Mouse (Mus musculus) cerebellum, adult (tissue): ENCODE results near the gene Ntmt1.

ENCODE experiments used
- ATAC-seq: cut with Nextera tagmentation; 2 replicates; pipeline ENCODE4 v1.9.2; 2017; ENCODE audit warnings: mild to moderate bottlenecking, moderate library complexity, mixed read lengths; ENCODE audit not compliant: insufficient number of reproducible peaks, low FRiP score, low TSS enrichment

Ntmt1 gene

DNA sequence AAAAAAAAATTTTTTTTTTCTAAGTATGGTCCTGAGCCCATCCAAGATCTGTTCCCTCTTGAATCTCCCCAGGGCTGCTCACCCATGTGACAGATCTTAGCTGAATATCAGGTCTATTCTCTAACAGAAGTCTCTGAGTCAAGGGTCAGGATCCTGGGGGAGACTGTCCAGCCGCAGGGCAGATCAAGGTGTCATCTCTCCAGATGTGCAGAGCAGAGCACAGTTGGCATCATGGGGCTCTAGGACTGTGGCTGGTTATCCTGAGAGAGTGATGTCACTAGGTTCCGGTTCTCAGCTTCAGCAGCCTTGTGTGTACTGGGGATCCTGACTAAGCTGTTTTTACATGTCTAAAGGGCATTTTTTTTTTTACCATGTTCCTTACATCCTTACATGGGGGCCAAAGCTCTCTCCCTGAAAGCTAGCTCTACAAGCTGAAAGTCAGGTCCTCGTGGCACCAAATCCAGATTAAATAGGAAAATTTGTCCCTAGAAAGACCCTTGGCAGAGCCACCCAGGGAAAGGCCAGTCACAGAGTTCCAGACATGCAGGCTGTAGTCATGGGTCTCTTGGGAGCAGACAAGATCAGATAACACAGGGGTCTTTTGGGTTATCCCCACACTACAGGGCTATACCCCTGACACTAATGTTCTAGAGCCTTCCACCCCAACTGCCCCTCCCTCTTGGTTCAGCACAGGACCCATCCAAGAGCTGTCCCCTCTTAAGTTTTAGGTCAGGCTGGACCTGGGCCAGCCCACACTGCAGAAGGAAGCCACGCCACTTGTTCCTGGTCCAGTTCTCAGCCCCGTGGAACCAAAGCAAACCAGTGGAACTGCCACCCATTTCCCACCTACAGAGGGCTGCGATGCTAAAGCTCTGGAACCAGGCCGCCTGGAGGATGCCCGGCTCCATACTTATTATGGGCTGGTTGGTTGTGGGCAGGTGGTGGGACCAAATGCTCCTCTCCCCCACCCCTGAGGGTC is 25.0 kb upstream of the Ntmt1 start:
- ATAC-seq: no peak

DNA sequence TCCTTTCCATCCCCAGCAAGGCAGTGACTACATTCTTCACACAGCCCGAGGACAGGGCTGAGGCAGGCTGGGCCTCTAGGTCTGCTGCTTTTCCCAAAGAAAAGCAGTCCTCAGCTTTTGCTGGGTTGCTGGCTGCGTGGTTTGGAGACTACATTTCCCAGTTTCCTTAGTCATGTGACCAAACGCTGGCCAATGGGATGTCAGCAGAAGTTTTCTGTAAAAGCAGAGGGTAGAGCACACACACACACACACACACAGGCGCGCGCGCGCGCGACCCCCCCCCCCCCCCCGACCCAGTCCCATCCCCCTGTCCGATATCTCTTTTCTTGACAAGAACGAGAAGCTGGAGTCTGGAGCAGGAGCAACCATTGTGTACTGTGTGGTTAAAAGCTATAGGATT is 24.3 kb upstream of the Ntmt1 start:
- peak; percentile 20; the same call in 1 of the 2 replicates for ATAC-seq

DNA sequence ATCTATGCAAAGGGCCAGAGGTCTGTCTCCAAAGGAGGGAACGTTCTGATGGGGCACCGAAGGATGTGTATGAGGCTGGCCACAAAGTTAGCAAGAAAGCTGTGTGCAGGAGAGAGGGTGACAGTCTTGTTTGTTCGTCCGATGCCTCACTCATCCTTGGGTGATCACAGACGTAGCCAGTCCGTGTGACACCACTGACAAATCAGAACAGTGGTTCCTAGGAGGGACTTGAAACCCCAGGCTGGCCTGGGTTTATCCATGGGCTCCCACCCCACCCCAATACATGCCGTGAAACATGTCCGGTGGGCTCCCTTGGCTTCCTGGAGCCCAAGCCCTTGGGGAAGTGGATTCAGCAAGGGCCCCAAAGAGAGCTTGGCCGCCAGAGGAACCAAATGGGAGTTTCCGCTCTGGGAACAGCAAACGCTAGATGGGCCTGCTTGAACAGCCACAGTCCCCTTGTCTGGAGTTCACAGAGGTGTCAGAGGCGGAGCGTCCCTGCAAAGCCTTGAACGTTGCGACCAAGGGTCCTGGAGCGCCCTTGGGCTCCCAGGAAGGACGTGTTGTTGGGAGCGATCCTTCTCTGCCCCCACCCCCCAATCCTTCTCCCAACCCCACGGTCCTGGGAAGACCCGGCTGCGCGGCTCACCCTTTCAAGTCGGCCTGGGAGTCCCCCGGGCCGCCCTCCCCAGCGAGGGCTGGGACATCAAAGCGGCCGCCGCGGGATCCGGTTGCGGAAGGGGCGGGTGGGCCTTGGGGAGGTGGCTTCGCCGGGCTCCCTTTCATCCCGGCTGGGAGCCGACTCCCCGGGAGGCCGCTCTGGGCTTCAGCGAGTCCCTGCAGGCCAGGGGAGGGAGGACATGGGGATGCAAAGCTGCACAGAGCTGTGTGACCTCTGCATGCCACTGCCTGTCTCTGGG is 23.3 kb upstream of the Ntmt1 start:
- no peak for ATAC-seq

DNA sequence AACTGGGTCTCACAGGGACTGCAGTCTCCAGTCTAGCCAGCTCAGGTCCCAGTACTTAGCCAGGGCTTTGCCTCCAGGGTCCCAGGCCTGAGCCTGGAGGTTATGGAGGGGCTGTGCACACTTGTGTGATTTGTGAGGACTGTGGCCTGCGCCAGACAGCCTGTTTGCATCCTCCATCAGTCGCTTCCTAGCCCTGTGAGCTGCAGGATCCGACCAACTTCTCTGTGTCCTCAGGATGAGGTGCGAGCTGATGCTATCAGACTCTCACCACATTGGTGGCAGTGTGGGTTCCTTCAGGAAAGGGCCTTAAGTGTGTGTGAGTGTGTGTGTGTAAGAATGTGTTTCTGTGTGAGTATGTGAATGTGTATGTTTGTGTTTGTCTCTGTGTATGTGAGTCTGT is 20.2 kb upstream of the Ntmt1 start:
- no peak for ATAC-seq

DNA sequence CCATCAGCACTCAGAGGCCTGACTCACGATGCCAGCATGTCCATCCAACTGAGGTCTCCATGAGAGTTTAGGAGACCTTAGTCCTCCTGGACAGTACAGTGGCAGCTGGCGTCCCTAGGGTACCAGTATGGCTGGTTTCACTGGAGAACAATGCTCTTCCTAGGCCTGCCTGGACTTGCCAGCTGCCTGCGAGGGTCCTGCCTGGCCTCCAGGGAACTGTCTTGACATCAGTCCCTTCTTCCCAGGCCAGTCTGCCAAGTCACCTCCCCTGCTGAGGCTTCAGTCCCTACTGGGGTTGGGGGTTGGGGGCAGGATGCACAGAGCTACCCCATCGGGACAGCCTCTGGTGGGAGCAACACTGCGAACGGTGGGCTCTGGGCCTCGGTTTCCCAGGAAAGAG is 15.6 kb upstream of the Ntmt1 start:
- no peak for ATAC-seq

DNA sequence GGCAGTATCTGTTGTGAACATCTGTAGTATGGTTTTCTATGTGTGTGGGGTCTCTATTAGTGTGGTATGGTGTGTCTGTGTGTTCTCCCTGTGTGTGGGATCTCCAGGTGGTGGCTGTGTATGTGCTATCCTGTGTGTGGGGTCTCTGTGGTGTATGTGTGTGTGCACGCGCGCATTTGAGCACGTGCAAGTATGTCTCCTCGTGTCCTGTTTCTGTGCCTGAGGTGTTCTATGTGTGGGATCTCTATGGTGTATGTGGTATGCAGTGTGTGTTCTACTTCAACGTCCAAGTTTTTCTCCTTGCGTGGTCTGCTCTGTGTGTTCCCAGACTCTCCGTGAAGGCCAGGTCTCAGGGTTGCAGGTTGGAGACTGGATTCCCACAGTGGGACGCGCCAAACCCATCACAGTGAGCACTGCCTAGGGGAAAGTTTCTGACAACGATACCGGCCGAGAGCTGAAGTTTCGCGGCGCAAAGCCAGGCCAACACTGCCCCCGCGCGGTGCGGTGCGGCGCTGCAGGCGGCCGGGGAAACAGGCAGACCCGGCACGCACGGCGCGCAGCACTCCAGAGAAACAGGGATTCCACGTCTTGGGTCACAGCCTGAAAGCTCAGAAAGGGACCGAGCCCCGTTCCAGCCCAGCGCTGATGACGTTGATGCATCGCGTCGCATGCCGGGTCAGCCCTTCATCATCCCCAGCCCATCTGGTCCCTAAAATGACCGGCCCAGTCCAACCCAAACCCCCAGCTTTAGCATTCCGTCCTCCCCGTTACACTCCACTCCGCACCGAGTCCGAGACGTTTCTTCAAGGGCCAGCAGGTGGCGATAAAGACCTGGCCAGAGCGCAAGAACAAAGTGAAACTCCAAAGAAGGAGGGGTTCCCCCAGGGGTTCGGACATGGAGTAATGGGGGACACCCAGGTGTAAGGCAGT is 13.2 kb upstream of the Ntmt1 start:
- ATAC-seq: peak; percentile 76

DNA sequence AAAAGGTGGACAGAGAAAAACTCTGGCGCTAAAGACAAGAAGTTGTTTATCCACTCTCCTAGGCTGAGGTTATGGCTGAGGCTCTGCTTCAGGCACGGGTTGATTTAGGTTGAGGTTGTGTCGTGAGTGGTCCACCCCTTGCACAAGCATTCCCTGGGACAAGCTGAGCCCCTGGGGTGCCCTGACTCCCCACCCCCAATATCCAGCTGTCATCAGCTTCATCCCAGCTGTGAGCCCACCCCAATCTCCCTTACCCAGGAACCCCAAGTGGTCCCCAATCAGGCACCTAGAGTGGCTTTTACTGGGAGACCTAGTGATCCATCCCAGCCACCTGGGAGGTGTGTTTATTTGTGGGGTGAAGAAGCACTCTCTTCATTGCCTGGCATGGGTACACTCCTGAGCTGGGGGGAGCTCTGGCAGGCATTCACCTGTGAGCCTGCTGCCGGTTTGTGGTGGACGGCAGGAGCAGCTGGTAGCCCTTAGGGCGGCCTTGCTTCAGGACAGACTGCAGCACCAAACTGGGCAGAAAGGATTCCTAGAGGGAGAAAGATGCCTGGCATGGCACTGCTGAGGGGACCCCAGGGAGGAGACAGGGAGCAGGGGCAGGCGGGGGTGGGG is 12.2 kb upstream of the Ntmt1 start:
- no peak for ATAC-seq

DNA sequence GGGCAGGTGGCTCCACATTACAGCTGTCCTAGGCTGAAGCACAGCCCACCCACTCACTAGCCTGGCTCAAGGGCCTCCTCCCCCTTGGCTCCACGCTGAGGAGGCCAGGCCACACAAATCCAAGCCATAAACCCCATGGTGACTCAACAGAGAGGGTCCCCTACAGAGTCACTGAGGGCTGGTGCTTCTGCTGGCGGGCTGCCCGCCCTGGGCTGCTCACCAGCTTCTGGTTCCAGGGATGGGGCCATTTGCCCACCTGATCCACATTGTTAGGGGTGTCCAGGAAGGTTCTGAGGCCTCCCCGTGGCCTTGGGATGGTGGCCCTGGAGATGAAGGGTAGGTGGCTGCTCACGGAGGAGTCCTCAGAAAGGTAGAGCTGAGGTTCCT is 11.7 kb upstream of the Ntmt1 start:
- ATAC-seq: no peak

DNA sequence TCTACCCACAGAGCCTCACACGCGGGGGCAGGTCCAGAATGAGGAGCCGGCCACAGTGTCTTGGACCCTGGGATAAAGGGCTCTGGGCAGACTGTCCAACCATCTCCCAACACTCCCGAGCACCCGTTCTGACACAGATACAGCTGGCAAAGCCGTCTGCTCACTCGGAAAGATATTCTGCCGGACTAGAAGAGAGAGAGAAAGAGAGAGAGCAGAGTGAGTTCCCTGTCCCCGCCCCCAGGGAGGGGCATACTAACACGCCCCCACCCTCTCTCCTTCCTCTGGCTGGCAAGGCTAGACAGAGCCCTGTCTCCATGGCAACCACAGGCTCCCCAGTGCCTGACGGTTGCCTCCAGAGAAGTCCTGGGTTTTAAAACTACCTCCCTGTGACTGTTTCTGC is 11.2 kb upstream of the Ntmt1 start:
- no peak for ATAC-seq

DNA sequence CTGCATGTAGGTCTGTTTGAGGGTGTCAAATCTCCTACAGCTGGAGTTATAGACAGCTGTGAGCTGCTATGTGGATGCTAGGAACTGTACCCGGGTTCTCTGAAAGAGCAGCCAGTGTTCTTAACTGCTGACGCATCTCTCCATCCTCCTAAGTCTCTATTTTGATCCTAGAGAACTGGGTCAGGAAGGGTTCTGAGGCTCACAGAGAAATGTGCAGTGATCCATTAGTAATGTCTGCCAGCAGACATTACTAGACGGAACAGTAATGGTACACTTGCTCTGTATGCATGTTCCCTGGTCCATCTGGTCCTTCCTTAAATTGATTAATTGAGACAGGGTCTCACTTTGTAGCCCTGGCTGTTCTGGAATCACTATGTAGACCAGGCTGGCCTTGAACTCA is 8.2 kb upstream of the Ntmt1 start:
- ATAC-seq: no peak

DNA sequence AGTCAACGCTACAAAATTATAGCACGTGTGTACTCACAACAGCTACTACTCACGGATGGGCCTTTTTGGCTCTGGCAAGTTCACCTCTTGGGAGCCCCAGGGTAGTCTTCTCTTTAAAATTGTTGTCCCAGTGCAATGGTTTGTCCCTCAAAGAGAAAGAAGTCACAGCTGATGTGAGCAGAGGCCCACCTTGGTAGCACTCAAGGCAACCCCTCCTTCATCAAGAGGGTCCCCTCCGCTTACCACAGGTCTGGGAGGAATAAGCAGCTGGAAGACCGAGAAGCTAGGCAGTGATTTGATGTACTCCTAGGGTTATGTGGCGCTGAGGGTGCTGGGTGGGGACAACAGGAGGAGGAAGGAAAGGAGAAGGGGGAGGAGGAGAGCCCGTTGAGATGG is 7.0 kb upstream of the Ntmt1 start:
- ATAC-seq: no peak

DNA sequence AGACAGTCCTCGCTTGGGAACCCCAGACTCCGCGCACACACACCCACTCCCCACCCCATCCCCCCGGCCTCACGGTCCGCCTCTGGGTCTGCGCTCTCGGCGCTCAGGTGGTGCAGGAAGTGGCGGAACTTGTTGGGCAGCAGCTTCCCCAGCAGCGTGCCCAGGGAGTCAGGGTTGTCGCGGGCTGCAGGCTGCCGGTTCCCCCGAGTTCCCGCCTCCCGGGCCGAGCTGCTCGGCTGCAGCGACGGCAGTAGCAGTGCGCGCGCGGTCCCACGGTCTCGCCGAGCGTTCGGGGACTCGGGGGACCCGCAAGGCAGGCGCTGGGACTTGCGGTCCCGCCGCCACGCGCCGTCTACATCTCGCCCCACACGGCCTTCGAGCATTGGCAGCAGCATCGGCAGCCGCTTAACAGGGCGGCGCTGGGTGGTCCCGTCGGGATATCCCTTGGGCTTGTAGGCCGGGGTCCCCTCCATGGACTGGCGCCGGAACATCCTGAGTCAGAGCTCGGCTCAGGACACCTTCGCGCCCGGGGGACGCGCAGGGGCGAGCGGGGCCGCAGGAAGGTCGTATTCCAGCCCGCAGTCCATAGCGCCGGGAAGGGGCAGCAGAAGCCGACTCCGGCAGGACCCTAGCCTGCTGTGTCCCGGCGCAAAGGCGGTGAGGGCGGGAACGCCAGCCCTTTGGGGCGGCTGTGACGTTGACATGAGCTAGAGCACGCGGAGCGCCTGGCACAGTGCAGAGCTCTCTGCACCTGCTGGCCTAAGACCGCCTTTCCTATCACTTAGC is 6.4 kb upstream of the Ntmt1 start:
- no peak for ATAC-seq

DNA sequence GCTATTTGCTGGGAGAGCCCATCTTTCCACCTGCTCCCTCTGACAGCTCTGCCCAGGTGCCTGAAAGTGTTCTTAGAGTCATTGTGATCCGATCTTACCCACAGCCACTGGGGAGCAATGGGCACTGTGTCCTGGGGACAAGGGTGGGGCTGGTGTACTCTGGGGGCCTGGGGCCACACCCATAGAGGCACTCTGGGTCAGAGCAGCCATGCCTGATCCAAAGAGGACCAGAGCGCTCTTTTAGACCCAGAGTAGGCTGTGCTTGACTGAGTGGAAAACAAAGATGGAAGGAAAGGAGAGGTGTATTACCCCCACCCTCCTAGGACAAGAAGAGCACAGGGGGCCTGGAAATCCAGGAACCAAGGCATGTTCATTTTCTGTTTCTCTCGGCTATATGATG is 4.0 kb upstream of the Ntmt1 start, which contains the start of gene 1700001O22Rik:
Gene 1700001O22Rik, minus strand, starts transcription at position 58 of the 400 bp plus-strand sequence.
- no peak for ATAC-seq

DNA sequence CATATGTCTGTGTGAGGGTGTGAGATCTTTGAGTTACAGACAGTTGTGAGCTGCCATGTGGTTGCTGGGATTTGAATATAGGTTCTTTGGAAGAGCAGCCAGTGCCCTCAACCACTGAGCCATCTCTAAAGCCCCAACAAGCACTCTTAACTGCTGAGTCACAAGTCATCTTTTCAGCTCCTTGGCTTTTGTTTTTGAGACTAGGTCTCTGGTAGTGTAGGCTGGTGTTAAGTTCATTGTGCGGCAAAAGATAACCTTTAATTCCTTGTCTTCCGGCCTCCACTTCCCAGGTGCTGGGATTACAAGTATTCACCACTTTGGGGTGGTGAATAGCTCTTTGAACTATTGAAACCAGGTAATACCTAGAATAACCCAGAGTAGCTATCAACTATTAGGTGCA is 1.6 kb upstream of the Ntmt1 start:
- ATAC-seq: no peak

DNA sequence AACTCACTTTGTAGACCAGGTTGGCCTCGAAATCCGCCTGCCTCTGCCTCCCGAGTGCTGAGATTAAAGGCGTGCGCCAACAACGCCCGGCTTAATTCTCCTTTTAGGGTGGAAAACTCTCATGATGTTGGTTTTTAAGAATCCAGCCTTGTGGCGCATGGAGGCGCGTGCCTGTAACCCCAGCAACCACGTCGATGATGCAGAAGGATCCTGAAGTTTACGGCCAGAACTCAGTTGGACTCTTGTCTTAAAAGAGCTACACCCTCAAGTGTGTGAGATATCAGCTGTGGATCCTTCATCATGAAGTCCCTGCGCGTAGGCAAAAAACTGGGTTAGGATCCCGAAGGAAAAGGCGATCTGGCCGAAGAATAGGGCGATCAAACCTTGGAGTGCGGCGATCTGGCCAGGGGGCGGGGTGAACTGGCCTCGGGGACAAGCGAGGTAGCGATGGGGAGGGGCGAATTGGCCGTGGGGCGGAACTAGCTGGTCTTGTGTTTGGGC is 429 bp upstream of the Ntmt1 start:
- no peak for ATAC-seq

DNA sequence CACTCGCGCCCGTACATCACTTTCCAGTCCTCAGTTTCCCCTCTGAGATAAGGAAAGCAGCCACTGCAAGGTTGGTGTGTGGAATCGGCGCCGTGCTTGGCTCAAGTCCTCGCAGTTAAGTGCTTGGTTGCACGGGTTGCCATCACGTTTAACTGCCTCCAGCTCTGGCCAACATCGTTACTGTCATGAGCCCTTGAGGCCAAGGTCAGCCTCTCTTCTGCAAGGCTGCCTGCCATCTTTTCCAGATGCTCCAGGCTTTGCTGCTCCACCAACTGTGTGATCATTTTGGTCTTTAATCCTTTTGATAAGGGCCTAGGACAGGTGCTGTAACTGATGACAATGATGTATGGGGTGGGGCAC is 650 bp downstream of the Ntmt1 start:
- ATAC-seq: no peak

DNA sequence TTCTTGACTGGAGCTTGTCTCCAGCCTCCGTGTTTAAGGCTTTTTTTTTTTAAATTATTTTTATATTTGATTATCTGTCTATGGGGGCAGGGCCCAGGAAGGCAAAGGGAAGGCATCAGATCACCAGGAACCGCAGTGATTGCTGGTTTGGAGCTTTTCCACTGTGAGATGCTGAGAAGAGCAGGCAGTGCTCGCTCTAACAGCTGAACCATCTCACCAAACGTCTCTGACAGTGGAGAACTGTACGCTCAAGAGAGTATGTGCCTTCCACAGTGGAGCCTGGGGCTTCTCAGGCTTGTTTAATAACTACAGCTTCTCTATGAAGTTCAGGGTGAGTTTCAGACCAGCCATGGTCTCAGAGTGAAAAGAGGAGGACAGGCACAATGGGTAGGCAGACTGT is 1.9 kb downstream of the Ntmt1 start:
- ATAC-seq: no peak

DNA sequence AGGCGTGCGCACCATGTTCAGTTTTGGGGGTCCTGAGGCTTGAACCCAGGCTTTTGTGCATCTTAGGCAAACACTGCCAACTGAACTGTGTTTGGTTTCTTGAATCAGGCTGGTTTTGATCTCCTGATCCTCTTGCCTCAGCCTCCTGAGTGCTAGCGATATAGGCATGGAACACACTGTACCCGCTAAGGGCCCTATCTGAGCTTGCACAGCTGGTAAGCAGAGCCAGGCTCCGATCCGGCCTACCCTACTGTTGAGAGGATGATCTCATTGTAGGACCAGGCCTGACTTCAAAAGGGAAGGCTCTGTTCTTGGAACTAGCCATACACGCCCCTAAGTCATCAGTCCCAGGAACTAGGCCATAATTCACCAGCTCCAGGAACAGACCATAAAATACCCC is 2.9 kb downstream of the Ntmt1 start:
- no peak for ATAC-seq

DNA sequence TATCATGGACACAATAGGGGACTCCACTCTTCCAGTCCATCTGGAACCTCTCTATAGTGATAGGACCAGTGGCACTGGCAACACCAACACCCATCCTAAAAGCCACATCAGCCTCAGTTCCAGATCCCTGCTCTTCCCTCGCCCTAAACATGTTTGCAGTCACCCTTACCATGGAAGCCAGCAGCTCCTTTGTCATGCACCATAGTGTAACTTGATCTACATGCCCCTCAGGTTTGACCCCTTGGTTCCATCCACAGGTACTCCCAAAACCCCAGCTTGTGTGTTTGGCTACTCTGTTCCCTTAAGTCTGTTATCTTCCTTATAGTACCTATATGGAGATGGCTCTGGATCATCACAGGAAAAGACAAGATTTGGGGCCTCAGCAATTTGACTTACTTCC is 8.8 kb downstream of the Ntmt1 start:
- no peak for ATAC-seq
